Mouse (Mus musculus) regulatory T cell (primary cell): ENCODE measurements around the gene Gpt2.

Source experiments
- in situ Hi-C: fragments of 300-600 bp; cut with MboI, MseI; formaldehyde crosslinking; loops from one replicate; pipeline ENCODE4 v1.15.1; 2025; ENCODE audit warnings: high pct_unique_total_duplicates

The Gpt2 gene

DNA sequence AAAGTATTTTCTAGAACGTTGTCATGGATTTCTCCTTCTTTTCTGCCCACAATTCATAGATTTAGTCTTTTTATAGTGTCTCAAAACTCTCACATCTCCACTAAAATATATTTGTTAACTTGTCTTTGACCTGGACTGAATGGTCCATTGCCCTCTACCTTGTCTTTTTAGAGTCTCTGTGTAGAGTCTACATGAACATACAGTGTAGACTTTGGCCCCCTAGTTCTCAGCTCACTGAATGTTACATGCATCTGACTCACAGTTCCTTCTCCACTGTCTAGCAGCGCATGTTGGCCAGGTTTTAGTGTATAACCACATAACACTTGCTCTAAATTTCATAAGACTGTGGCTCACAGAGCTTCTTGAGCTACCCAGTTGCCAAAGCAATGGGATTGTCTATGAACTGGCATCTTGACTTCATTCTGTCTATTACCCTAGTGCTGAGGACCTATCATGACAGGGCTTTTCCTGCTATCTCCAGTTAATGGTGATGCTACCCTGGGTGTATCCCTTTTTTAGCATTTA, 81.7 kb downstream of the Gpt2 start:
- in situ Hi-C loops: no loop called here
